Mouse (Mus musculus) thymus, postnatal 4 days (tissue): ENCODE measurements around the gene Gpr132.

Experiments
- DNase-seq: peaks from one replicate; pipeline ENCODE4 v3.0.0; 2021

Gene Gpr132

DNA sequence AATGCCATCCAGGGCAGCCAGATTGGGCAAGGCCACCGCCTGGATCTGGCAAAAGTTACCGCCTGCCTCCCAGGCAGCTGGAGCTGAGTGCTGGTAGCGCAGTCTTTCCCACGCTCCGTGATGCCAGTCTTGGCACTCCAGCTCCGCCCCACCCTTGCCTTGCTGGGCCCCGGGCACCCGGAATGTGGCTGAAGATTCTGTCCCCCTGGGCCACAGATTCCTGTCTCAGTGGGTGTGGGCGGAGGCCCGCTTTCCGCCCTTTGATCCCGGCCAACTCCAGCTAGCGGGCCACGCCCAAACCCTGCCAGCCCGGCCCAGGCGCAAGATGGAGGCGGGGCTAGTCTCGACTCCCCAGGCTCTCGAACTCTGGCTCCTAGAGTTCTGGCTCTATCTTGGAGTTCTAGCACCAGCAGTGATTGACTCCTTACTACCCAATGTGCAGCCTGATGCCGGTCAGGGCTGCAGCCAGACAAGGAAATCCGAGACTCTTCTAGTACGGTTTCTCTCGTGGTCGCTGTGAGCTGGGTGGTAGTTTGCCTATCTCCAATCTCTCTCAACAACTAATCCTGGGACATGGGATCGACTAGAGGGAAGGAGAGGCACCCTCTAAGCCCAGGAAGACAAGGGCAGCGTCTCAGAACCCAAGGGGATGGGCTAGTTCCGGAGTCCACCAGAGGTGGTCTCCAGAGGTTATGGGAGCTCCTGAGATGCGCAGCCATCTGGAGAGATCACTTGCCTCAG, 8.5 kb upstream of the Gpr132 start:
- DNase-seq = peak; percentile 65

DNA sequence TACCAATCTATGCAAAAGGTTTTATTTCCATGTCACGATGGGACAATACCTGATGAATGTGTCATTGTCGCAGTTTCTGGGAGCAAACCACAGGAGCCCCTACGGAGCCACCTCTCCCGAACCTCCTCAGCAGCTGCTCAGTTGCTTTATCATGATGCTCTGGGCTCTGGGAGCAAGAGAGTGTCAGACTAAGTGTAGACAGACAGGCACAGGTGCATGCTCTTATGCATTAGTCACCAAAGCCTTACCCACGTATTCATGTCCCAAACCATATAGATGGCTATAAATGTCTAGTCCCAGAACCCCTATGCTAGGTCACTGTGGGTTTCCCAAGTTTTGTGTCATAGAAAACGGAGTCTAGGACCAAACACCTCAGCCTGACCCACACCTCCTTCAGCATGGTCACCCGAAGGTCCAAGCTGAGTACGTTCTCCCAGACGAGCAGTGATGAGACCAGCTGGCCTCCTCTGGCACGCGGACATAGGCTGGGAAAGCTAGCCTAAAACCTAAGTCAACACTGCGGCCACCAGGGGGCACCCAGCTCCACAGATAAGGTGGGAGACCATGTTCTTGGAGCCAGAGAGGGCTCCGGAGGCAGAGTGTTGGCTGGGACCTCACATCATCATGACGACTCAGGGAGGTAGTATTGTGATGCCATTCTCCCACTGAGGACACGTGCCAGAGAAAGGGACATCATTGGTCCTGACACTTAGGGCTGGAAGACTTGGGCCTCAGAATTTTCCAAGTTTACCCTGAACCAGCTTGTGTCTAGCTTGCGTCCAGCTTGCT, 7.4 kb upstream of the Gpr132 start:
- peak; percentile 97 for DNase-seq

DNA sequence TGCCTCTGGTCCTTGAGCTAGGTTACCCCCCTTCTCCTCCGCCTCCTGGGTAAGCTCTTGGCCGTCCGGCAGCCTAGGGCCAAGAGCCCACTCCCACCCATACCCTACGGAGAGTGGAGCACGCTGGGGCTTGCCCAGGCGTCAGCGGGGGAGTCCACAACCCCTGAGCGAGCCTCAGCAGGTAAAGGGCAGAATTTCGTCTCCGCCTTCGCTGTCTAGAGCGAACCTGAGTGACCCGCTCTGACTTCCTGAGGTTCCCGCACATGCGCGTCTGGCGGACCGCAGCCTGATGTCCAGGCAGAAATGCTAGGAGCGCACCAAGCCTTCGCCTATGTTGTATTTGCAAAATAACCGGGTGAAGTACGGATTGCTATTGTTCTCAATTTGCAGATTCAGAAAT, 6.2 kb upstream of the Gpr132 start:
- peak; percentile 28 for DNase-seq

DNA sequence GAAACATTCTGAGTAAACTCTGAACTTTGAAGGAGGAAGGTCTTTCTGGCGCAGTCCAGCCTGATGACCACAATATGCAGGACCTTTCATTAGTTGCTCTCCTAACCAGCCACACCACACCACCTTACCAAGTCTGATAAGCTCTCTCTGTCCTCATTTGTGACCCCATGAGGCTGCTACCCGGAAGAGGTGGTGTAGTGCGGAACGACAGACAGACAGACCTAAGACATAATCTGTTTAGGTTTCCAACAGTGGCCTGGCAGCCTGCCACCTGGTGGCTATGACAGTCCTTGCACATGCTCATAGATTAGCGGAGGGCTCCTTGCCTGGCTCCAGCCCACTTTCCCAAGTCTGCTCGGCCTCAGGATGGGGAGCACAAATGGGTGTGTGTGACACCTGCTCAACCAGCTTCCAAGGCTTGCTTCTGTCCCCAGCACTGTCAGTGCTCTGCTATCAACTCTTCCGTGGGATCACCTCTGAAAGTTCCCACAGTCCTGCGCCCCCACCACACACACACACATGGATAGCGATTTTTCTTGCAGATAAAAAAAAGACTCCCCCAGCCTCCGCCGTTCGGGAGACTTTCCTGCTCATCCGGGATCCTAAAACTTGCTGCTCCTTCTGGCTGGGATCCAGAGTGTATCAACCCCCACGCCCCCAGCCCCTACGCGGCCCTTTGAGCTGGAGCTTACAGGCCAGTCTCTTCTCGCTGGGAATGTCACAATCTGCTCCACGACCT, 5.6 kb upstream of the Gpr132 start:
- DNase-seq = peak; percentile 88

DNA sequence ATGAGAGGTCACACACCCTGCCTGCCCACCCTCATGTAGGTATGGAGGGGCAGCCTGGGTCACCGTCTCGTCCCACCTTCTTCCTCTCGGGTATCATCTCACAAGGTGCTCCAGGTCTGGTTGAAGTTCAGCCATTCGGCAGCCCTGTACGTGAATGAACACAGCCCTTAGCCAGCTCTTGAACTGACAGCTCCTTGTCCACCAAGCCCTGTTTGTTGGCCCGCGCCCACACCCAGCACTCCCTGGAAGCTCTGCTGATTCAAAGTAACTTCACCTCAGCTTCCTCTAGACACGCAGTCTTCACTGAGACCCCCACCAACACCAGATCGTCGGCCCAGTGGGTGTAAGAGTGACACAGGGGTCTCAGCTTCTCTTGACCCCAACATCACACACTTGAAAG, 5.0 kb upstream of the Gpr132 start:
- peak; percentile 40 for DNase-seq

DNA sequence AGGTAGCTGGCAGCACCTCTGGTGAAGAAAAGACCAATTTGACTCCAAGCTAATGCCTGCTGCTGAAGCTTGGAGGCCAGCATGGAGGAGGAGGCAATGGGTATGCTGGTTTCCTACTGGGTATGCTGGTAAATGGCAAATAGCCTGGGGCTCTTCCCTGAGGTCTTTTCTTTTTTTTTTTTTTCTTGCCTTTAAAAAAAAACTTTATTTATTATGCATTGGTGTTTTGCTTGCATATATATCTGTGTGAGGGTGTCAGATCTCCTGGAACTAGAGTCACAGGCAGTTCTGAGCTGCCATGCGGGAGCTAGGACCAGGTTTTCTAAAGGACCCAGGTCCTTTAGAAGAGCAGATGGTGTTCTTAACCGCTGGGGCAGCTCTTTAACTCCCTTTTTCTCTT, 3.2 kb upstream of the Gpr132 start:
- no peak for DNase-seq

DNA sequence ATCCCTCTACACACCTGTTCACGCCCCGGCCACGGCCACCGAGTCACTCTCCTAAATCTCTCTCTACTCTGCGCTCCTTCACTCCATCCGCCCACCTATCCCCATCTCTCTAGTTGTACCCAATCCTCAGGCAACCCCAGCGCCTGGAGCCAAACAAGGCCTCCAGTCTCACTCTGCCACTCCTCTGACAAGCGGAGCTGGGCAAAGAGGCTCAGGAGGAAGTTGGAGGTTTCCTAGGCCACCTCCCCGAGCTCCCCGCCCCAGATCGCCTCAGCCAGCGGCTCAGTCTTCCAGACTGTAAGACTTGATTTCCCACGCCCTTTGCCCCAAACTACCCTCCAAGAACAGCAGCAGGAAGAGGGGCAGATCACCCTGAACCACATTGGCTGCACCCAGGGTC, 2.7 kb upstream of the Gpr132 start:
- peak; percentile 73 for DNase-seq

DNA sequence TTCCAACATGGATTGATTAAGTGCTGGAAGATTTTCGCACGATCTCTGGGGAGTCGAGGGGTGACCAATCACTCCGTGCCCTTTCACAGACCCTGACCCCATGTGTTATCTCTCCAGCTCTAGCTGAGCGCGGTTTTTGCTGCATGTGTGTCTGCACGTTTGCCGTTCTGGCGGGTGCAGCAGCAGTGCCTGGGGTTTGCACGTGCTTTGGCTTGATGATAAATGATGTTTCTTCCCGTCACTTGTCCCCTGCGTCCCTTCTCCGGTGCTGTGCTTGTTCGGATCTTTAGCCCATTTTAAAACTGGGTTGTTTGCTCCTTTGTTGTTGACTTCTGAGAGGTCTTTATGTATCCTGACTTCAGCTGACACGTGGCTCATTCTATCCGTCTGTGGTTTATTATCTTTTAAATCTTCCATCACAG, 1.8 kb upstream of the Gpr132 start:
- DNase-seq = peak; percentile 70

DNA sequence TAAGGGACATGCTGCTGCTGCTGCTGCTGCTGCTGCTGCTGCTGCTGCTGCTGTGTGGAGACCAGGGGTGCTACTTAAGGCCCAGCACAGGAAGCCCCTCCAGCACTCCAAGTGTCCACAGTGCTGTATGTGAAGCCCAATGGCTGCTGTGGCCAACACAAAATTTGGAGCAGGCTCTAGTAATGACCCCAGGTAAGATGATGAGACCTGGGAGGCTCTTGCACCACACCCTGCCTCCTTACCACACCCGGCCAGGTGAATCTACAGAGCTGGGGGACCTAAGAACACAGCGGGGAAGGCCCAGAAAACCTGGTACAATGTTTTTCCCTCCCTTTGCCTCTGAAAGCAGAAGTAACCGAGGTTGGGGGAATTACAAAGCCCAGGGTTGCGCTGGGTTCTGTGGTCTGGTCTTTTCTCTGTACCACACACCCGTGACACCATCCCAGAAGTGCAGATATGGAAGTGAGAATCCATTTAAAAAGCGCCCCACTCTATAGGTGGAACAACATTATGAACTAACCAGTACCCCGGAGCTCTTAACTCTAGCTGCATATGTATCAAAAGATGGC, 838 bp downstream of the Gpr132 start:
- no peak for DNase-seq

DNA sequence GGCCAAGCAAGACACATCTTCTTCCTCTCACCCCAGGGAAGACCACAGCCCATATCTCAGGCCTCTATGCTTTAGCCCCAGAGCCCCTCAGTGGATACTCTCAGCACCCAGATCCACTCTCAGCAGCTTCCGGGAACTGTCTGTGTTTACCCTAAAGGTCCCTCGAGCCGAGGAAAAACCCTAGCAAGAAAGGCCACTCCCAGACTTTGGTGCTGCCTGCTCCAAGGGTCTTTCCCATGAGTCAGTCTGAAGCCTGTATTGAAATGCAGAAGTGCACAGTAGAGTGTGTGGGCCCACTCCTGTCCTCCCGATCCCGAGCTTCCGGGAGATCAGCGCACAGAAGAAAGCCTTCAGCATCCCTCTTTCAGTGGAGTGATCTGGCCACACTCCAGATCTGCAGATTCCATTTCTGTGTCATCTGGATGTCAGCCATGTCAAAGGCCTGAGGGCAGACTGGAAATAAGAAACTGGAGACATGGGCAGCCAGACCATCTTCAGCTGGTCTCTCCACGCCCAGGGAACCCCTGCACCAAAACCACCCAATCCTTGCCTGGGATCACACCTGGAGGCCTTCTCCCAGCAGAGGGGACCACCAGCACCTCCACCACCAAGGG, 1.5 kb downstream of the Gpr132 start:
- DNase-seq = peak; percentile 6

DNA sequence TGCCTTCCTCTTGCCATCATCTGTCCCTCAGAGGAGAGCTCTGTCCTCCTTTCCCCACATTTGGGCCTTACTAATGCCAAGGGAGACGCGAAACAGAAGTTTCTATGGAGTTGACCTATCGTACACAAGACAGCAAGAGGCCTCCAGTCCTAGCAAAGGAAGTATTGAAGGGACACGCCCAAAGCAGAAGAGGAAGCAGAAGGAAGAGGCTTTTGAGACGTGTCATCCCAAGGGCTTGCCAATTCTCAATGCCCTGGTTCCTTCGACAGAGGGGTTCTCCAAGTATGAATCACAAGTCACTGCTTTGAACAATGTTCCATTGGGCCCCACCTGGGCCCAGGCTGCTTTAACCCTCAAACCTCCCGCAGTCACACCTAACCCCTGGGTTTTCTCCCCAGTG, 3.2 kb downstream of the Gpr132 start:
- no peak for DNase-seq

DNA sequence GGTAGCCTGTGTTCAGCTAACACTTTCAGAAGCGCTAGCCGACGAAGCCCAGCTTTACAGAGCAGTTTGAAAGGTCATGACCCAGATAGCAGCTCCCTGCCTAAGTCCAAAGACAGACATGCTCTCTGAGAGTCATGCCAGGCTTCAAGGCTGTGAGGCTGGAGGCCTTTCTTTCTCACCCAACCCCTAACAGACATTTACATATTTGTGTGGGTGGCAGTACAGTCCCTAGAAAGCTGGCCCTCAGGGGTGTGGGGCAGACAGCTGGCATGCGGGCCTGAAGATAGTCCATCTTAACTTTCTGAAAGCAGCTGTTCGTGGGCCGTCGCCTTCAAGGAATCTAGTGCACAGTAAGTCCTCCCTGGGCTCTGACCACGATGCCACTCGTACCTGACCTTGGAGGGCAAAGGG, 6.1 kb downstream of the Gpr132 start:
- DNase-seq = peak; percentile 35

DNA sequence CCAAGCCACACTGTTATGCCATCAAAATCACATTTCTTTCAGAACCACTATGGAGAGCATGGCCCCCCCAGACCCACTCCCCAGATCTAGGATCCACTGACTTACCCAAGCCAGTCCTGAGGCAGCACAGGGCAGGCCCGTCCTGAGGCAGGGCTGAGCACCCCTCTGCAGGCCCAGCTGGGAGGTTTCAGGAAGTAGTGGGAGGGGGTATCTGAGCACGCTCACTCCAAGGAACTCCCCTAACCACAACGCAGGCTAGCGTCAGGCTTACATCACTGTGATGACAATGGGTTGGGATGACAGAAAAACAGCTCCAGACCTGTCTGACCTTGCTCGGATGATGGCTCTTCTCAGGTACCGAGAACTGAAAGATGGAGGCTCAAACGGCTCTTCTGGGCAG, 7.3 kb downstream of the Gpr132 start:
- DNase-seq = peak; percentile 75

DNA sequence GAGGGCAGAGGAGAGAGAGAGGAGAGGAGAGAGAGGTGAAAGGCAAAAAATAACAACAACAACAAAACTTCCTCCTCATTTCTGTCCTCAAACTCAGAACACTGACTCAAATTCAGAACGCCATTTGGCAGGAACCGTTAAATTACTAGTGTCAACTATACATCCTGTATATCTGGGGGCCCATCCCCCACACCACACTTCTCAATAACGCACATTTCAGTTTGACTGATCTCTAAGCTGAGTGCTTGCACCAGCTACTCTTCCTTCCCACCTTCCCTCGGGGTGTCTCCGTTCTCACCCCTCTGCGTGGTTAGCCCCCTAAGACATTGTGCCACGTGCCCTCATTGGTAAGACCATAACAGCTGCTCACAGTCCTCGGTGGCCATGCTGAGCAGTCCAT, 8.1 kb downstream of the Gpr132 start:
- DNase-seq = peak; percentile 91

DNA sequence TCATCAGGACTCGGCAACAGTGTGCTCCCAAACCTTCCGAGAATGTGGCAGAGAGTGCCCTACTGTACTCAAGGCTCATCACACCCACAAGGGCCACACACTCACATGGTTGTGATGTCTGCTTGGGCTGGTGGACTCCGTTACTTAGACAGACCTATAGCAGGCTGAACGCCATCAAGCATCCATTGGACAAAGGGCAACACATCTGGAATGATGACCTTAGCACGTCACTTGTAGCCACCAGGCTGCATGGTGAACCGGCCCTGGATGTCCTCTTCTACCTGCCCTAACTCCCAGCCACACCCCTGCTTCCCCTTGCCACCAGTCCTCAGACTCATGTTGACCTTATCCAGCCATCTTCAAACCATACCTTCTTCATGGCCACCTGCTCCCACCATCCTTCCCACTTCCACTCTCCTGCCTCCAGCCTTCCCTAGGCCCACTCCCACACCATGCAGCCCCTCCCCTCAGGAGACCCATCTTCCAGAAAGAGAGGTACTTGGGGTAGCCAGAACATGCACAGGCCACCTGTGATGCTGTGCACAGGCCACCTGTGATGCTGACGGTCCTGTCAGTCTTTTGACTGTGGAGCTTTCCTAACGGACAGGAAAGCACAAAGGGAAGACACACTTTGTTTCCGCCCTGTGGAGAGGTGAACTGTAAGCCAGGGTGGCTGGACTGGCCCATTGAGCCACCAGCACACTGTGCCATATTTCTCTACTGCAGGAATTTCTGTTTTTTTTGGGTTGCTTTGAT, 9.3 kb downstream of the Gpr132 start:
- DNase-seq = peak; percentile 48

DNA sequence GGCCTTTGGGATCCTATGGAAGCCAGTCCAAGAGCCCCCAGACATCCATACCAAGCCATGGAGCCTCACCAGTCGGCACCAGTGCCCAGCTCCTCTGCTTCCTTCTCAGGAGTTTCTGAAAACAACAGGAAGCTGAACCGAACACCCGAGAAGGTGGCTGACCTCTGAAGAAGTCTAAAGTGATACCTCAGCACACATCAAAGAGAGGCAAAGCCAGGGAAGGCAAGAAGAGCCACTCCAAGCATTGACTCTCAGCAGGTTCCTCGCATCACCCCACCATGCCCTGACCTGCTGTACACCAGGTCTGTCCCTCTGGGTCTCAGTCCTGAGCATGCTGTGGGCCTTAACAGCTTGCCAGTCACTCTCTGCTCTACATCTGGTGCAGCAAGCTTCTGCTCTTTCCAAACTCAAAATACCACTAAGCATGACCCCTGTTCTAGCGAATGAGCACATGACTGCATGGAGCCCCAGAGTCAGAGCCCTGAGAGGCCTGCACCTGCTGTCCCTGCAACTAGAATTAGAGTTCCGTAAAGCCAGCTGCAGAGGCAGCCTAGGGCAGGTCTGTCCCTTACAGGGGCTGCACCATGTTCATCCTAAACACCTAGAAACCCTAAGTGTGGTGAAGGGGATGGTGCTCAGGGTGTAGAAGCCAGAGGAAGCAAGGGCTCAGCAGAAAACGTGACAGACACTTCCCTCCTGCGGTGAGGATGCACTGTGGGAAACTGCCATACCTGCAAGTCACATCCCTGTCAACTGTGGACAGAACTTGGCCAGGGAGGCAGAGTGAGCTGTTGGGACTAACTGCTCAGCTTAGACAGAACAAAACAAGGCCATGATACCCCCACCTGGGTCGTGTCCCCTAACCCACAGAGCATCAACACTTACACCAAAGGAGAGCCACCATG, 10.8 kb downstream of the Gpr132 start:
- peak; percentile 56 for DNase-seq

DNA sequence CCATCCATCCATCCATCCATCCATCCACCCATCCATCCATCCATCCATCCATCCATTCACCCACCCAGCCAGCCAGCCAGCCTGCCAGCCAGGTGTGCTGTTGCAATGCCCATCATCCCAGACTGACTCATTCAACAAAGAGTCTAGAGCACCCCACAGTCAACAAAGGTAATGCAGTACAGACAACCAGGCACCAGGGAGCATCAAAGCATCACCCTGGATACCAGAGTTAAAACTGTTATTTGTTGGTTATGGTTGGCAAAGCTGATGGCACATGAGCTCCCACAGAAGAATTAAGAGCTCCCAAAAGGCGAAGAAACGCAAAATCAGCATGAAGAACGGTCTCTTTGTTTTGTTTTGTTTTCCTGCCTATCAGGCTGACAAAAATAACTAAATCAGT, 11.7 kb downstream of the Gpr132 start:
- peak; percentile 29 for DNase-seq

DNA sequence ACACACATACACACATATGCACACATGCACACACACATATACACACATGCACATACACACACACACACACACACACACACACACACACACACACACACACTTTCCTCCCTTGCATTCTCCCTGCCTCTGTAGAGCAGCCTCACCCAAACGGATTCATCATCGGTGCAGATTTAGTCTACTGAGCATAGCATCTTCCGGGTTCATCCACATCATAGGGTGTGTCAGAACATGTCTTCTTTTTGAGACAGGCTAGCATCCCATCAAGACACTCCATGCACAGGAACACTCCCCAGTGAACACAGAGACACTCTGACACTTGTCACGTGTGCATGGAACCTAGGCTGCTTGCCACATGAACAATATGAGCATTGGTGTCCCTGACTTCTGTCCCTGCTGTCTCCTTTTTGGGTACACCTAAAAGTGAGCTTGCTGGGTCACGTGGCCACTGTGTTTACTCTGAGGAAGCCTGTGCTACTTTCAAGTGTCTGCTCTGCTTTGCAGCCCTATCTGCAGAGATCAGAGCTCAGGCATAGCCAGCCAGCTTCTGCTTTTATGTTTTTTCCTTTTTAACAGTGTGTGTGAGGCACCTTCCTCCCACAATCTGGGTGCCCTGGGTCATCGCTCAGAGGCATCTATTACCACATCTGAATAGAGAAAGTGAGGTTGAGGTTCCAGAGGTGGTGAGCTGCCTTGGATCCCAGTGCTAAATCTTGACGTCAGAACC, 13.3 kb downstream of the Gpr132 start:
- DNase-seq = peak; percentile 74

DNA sequence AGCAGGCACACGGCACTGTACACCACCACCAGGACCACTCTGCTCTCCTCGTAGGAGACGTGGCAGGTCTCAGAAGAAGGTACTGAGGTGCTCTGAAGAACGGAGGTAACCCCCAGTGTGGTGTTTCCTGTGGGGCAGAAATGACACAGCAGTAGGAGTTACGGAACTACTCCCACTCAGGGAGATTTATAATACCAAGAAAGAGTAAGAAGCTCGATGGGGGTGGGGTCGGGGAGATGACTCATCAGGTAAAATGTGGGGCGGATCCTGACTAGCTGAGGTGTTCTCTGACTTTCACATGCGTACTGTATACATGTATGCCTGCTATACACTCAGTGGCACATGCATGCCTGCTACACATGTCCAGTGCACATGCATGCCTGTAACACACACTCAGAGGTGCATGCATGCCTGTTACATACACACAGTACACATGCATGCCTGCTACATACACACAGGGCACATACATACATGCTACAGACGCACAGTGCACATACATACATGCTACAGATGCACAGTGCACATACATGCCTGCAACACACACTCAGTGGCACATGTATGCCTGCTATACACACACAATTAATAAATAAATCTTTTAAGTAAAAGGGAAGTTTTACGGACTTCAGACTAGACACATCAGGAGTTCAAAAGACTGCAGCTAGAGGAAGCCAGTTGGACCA, 14.8 kb downstream of the Gpr132 start:
- peak; percentile 31 for DNase-seq

DNA sequence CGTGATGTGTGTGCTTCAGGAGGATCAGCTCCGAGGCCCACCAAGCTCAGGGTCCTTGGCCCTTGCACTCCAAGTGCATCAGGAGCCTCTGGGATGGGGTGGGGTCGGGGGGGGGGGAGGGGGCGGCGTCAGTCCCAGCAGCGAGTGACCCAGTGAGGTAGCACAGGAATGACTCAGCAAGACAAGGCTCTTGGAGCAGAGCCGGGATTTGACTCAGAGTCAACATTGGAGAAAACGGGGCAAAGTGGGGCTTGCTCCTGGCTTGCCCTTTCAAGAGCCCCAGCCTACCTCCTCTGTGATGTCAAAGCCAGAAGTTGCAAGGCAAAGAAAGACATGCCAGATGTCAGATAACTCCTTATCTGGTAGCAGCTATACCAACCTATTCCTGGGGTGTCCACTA, 16.9 kb downstream of the Gpr132 start:
- DNase-seq = no peak
